Mouse (Mus musculus) cerebellum, adult (tissue): ENCODE results near the gene Cenph.
A peak's percentile ranks its signal among the peaks of the same experiment; 100 is the strongest.
"Not testable (repeated sequence)": the region's sequence is repeated elsewhere in the genome, so short reads cannot be mapped to it uniquely, and the experiment has no call there.

Source experiments
- ATAC-seq: cut with Nextera tagmentation; 2 replicates; pipeline ENCODE4 v1.9.2; 2017; ENCODE audit warnings: mild to moderate bottlenecking, moderate library complexity, mixed read lengths; ENCODE audit not compliant: insufficient number of reproducible peaks, low FRiP score, low TSS enrichment

Gene Cenph

GRCm38 (mm10) chr13:100775252-100776055 lies at the start of gene Cenph:
Gene Cenph (minus strand): TSS chr13:100775899.
- peak; percentile 98 for ATAC-seq

DNA sequence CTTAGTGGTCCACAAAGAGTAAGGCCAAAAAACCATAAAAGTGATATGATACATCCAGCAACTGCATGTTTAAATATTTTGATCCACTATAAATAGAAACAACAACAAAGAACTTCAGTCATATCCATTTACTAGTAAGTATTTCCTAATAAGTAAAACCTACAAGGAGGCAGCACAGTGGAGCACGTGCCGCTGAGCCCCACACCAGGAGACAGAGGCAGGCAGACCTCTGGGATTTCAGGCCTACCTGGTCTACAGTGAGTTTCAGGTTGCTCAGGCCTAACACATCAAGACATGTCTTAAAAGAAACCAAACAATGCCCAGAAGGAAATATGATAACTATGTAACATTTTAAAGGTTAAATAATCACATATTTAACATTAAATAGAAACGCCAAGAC lies 49.2 kb upstream of the Cenph start:
- ATAC-seq: no peak

DNA sequence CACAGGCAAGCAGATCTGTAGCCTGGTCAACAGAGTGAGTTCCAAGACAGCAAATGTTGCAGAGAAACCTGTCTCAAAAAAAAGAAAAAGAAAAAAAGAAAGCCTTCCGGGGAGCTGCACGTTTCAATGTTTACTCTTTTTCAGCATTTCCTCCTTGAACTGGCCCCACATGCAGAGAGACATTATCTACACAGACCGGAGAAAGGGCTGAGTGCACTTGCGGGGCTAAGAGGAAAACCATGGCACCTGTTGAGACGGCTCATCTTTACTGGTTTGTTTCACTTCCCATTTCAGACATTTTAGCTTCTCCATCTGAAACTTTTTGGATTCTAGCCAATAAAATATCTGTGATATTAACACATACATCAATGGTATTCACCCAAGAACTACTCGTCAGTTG lies 48.6 kb upstream of the Cenph start:
- no peak for ATAC-seq

DNA sequence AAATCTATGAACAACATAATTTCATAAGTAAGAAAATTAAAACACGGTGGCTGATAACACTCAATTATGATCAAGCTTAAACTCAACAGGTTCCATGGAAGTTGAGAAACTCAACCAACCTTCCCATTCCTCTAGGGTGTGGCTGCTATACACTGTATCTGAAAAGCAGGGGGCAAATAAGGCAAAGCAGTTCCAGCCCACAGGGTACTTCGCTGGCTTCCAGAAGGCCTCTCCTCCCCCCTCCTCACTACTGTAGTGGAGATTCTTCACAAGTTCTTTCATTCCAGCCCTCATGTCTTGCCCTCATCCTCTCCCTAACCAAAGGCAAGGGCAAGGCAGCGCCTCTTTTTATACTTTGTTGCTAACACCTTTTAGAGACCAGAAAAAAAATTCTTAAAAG lies 48.2 kb upstream of the Cenph start:
- no peak for ATAC-seq

GRCm38 (mm10) chr13:100814451-100814850 lies 38.8 kb upstream of the Cenph start:
- no peak for ATAC-seq

GRCm38 (mm10) chr13:100805776-100806175 lies 30.1 kb upstream of the Cenph start:
- ATAC-seq: no peak

DNA sequence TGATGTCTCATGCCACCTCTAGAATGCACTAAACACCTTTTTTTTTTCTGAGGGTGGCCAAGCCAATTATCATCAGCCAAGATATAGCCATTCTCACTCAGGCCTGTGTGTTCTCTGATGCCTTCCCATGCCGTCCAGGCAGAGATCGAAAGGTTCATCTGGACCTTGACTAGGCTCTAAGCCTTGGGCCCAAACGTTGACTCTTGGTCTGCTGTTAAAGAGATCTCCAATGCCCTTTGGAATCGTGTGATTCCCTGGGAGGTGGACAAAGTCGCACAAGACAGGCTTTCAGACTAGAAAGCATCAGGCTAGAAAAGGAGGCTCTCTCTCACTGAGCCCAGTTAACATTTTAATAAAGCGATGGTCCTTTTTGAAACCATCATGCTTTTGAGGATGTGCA lies 21.5 kb upstream of the Cenph start:
- ATAC-seq: no peak

DNA sequence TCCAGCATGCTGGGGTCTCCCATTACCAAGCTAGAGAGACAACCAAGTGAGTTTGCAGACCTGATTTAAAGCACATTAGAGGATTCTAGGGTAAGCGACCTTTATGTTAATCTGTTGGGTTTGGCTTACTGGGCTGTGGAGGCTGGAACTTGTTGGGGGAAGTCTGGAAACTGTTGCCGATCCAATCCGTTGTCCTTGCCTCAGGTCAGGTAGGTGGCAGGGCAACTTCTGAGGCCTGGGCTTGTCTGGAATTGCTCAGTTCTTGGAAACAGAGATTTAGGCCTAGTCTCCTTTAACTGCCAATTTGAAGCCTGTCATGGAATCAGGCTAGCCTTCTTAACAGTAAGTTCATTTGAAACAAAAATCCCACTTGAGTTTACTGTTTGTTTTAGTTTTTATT lies 13.4 kb upstream of the Cenph start:
- ATAC-seq: no peak

DNA sequence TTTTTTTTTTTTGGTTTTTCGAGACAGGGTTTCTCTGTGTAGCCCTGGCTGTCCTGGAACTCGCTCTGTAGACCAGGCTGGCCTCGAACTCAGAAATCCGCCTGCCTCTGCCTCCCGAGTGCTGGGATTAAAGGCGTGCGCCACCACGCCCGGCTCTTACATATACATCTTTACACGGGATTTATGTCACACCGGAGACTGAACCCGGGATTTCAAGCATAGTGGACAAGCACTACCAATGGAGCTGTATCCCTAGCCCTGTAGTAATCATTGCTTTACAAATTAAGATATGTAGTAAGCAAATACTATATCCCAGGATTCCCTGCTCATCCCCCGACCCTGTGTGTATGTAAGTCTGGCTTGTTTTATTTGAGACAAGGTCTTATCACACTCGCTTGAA lies 12.4 kb upstream of the Cenph start:
- not testable (repeated sequence) for ATAC-seq

- ATAC-seq: no peak
Observed at GRCm38 (mm10) chr13:100787316-100788010, 11.8 kb upstream of the Cenph start.

DNA sequence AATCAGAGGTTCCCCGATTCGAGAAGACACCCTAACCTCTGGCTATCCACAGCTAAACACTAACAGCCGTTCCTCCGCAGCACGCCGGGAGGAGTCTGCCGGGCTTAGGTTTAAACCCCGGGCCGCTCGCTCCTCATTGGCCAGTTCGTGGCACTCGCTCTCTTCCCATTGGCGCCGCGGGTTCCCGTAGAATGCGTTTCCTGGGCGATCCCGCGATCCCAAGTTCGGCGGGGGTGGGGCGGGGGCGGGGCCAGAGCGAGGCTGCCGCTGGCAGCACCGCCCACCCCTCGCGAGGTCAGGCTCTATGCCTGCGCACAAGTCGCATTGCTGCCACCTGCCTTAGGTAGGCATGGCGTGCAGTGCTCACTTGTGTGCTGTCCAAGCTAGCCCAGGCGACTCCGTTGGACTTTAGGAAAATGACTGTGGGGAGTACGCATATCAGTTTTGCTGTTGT lies 10.7 kb upstream of the Cenph start, which contains the start of gene Ccnb1:
Ccnb1 (minus strand) TSS at position 157 of the 454 bp plus-strand sequence.
- peak; percentile 100 for ATAC-seq

DNA sequence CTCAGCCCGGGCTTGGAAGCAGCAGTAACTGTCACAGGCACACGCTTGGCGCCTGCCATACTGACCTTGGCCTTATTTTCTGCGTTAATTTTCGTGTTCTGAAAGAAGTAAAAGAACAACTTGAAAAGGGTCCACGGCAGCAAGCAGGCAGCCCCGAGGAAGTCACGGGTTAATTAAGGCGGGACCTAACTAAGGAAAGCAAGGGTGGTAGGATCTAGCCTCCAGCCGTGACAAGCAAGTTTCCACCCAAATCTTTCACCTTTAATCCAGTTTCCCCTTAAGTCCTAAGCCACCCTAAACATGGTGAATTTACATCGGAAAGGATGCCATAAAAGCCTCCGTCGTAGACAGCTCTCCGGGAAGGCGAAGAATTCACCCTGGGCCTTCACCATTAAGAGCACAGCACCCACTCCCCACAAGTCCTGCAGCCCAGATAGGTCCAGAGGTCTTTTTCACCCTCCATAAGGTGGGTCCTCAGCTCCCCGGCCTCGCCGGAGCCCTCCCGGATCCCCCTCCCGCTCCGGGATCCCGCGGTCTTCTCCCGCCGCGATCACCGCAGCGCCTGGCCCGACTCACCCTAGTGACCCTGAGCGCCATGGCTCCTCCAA lies 10.2 kb upstream of the Cenph start:
- ATAC-seq: 0 out of 2 replicates have a peak, but pooled peaks have one; percentile 41

GRCm38 (mm10) chr13:100777491-100777890 lies 1.8 kb upstream of the Cenph start:
- no peak for ATAC-seq

DNA sequence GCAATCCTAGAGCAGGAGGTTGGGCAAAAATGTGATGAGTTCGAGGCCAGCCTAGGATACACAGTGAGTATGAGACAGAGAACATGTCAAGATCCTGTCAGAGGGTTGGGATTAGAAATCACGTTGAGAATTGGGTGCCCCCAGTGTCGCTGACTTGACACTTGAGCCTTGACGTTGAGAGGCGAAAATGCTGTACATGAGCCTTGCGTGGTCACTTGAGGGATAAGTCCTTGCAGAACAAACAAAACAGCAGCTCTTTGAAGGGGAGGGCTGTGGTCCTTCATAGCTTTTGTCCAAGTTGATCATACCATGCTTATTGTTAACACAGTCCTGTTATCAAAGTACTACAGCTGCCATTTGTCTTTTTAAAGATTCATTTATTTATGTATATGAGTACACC lies 1.0 kb upstream of the Cenph start:
- no peak for ATAC-seq

DNA sequence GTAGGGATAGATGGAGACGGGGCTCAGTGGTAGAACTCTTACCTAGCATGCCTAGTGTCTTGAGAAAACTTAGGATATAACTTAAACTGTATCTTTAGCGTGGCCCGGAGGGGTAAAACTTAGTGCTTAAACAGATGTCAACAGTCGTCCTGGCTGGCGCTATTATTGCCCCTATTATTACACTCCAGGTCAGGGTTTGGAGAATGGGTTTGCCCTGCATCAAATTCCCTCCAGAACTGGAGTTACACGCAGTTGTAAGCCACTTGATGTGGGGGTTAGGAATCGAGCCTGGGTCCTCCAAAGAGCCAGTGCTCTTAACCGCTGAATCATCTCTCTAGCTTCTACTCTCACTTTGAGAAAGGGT lies 339 bp upstream of the Cenph start:
- 0 out of 2 replicates have a peak, but pooled peaks have one; percentile 23 for ATAC-seq

DNA sequence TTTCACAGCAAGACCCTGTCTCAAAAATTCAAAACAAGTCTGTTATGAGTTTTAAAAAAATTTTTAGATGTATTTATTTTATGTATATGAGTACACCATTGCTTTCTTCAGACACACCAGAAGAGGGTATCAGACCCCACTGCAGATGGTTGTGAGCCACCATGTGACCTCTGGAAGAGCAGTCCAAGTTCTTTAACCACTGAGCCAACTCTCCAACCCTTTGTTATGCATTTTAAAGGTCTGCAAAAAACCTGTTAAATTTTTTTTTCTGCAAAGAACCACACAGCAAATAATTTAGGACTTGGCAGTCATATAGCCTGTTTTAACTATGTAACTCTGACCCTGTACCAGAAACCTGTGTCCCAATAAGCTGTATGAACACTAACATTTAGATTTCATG lies 995 bp downstream of the Cenph start:
- ATAC-seq: no peak

GRCm38 (mm10) chr13:100755329-100755728 lies 20.4 kb downstream of the Cenph start:
- no peak for ATAC-seq

GRCm38 (mm10) chr13:100754186-100754585 lies 21.5 kb downstream of the Cenph start:
- ATAC-seq: no peak

GRCm38 (mm10) chr13:100753011-100753410 lies 22.7 kb downstream of the Cenph start:
- ATAC-seq: no peak

DNA sequence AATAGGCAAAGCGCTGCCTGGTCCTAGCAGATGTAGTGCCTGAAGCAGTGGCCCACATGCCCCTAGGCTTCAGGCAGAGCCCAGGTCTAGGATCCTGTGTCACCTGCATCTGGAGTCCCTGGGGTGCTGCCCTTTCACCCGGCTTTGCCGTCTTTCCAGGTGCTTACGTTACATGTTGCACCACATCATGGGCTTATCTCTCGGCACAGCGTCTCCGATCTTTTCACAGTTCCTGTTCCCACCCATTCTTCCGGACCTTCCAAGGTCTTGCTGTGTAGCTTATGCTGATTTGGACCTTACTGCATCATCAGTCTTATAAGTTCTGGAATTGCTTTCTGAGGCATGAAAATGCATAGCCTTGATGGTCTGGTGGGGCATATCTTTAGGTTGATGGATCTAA lies 23.2 kb downstream of the Cenph start:
- no peak for ATAC-seq

- no peak for ATAC-seq
Observed at GRCm38 (mm10) chr13:100751402-100751801, 24.3 kb downstream of the Cenph start.
